In genomic region chr11:109414802-109415201, GRCm38 (mm10) we compare ENCODE assay signal across 28 mouse cellular contexts. TPM values are rescaled to one million over a fixed set of nuclear protein-coding genes. Genes with fewer than 3 reads are reported as not detected.
DNase-seq lines count a peak whose midpoint lies in the region; ATAC-seq lines count a peak whose summit lies in the region.
"Had no signal": no experiment of that assay in that cellular context is flagged by ENCODE, and none has a peak within 500 bp of the region (broad histone marks: within the 10 kb centered on the region; RNA-seq: fewer than 3 reads in every experiment).

No protein-coding gene starts in this region.

- peak overlapping the region; percentile 46 for H3K27ac ChIP-seq in macrophage
- H3K27ac ChIP-seq: embryonic facial prominence, embryonic 13.5 days; embryonic facial prominence, embryonic 15.5 days; forebrain, embryonic 10.5 days; forebrain, embryonic 12.5 days had no signal

- H3K27me3 ChIP-seq in megakaryocyte, embryonic 14.5 days (replicated peaks), result peaks cover 4% of the 10 kb centered on the region
- H3K27me3 ChIP-seq: embryonic facial prominence, embryonic 15.5 days; forebrain, embryonic 12.5 days had no signal

- intact Hi-C loops in heart, postnatal 14 days (cut with DNase I), result loop anchor here (5.0 kb wide), 1 partner anchor 38 kb away; no protein-coding TSS in a partner anchor

- no peak for ATAC-seq in megakaryocyte, adult 5-6 weeks (ENCODE audit: poor library complexity, severe bottlenecking)
- ATAC-seq in granulocyte monocyte progenitor cell, adult 5-6 weeks (replicated peaks; ENCODE audit: poor library complexity, severe bottlenecking), result peak; percentile 70
- ATAC-seq: forebrain, embryonic 14.5 days; forebrain, embryonic 16.5 days had no signal

- peaks cover 6% of the 10 kb centered on the region for H3K9me3 ChIP-seq in megakaryocyte, embryonic 14.5 days
- H3K9me3 ChIP-seq: embryonic facial prominence, embryonic 13.5 days; embryonic facial prominence, embryonic 15.5 days; forebrain, embryonic 10.5 days; forebrain, embryonic 12.5 days had no signal

- H3K4me1 ChIP-seq in megakaryocyte, embryonic 14.5 days, result peaks cover 54% of the 10 kb centered on the region
- H3K4me1 ChIP-seq: embryonic facial prominence, embryonic 13.5 days; embryonic facial prominence, embryonic 15.5 days had no signal

- 54% methylated on average over 5 of the region's 5 CpGs for WGBS in macrophage (ENCODE audit: missing documents)

- peaks cover 12% of the 10 kb centered on the region for H3K79me2 ChIP-seq in macrophage (ENCODE audit: inconsistent target)

- H3K36me3 ChIP-seq in megakaryocyte, embryonic 14.5 days (replicated peaks; ENCODE audit: low read length), result no peaks in the 10 kb centered on the region
- H3K36me3 ChIP-seq in macrophage (ENCODE audit: inconsistent target), result no peaks in the 10 kb centered on the region
- H3K36me3 ChIP-seq: embryonic facial prominence, embryonic 13.5 days; embryonic facial prominence, embryonic 15.5 days; forebrain, embryonic 10.5 days; forebrain, embryonic 12.5 days had no signal

- DNase-seq in cerebellum, postnatal 14 days, result no peak
- no peak for DNase-seq in cerebellum, adult 9-11 months
- no peak for DNase-seq in heart, postnatal 14 days
- DNase-seq: adrenal gland, adult 2 months; adrenal gland, postnatal 14 days; adrenal gland, postnatal 36 days; cerebellum, adult 11 months; cerebellum, adult 18-20 months; cerebellum, adult 8-10 months; cerebellum, postnatal 10 days; cerebellum, postnatal 36 days; embryo, embryonic 11 days had no signal

- H3K4me3 ChIP-seq in megakaryocyte, embryonic 14.5 days (replicated peaks), result peak overlapping the region; percentile 1
- H3K4me3 ChIP-seq in macrophage (ENCODE audit: inconsistent target), result no peak overlapping the region
- H3K4me3 ChIP-seq: embryonic facial prominence, embryonic 13.5 days; embryonic facial prominence, embryonic 15.5 days; erythroblast, embryonic 14.5 days; forebrain, embryonic 10.5 days; forebrain, embryonic 12.5 days had no signal

RNA-seq across cellular contexts. Expression of gene 9930022D16Rik, which starts 1.1 kb away (rescaled TPM):
- polyA plus RNA-seq in megakaryocyte, embryonic 14.5 days (2012; ENCODE audit: insufficient read depth, low replicate concordance), result not detected in 2 replicates
- 0.07 TPM in 1 of 2 replicates, not detected in the other for total RNA-seq in megakaryocyte, adult 5-6 weeks (2015)
- total RNA-seq in megakaryocyte, adult 5-6 weeks (2017), result 0.08 TPM in 1 of 2 replicates, not detected in the other
- total RNA-seq in granulocyte monocyte progenitor cell, adult 5-6 weeks (2014; fragmentation: Nextera tagmentation), result not detected in 2 replicates
- not detected in 2 replicates for total RNA-seq in granulocyte monocyte progenitor cell, adult 5-6 weeks (2017)
- total RNA-seq in macrophage (2018; cell fraction: chromatin; rRNA removed), result 10 to 100 TPM in 16 of 26 experiments, 1 to 10 TPM in 10; 4.7 to 50.1 (median 11.3) TPM
- 1 to 10 TPM in 3 of 26 experiments, under 1 TPM in 23; 0.04 to 2.1 (median 0.42) TPM for total RNA-seq in macrophage (2018; cell fraction: cytosol; rRNA removed)
- 10 to 100 TPM in 19 of 26 experiments, 1 to 10 TPM in 7; 5.1 to 42.5 (median 15.9) TPM for total RNA-seq in macrophage (2018; cell fraction: nucleus; rRNA removed)
- polyA plus RNA-seq in macrophage (2018), result 0.28 to 1.1 TPM (median 0.40 TPM) in 3 replicates
- not detected for total RNA-seq in heart, postnatal 14 days (2021)
- total RNA-seq: adrenal gland, adult 2 months; adrenal gland, postnatal 14 days; adrenal gland, postnatal 36 days; common myeloid progenitor, adult 5-6 weeks; ES-E14 had no signal
- polyA plus RNA-seq: adrenal gland, adult 2 months; brain, embryonic 14.5 days; C2C12; embryonic facial prominence, embryonic 11.5 days; embryonic facial prominence, embryonic 13.5 days; embryonic facial prominence, embryonic 15.5 days; forebrain, embryonic 10.5 days; forebrain, embryonic 12.5 days; forebrain, embryonic 14.5 days; forebrain, embryonic 16.5 days had no signal

RNA-seq across cellular contexts. Expression of gene Amz2, which starts 10.9 kb away (rescaled TPM):
- 2.9 and 3.9 TPM in 2 replicates for polyA plus RNA-seq in megakaryocyte, embryonic 14.5 days (2012; ENCODE audit: insufficient read depth, low replicate concordance)
- 19.2 and 26.5 TPM in 2 replicates for total RNA-seq in megakaryocyte, adult 5-6 weeks (2015)
- total RNA-seq in megakaryocyte, adult 5-6 weeks (2017), result 51.3 and 51.7 TPM in 2 replicates
- total RNA-seq in granulocyte monocyte progenitor cell, adult 5-6 weeks (2014; fragmentation: Nextera tagmentation), result 38.0 and 41.1 TPM in 2 replicates
- 37.5 and 49.5 TPM in 2 replicates for total RNA-seq in granulocyte monocyte progenitor cell, adult 5-6 weeks (2017)
- total RNA-seq in macrophage (2018; cell fraction: chromatin; rRNA removed), result 10 to 100 TPM; 25.6 to 95.9 (median 56.5) TPM
- 10 to 100 TPM; 24.6 to 33.2 (median 29.0) TPM for total RNA-seq in macrophage (2018; cell fraction: cytosol; rRNA removed)
- 10 to 100 TPM; 32.1 to 79.2 (median 45.3) TPM for total RNA-seq in macrophage (2018; cell fraction: nucleus; rRNA removed)
- 22.7 to 28.5 TPM (median 22.9 TPM) in 3 replicates for polyA plus RNA-seq in macrophage (2018)
- 10 to 100 TPM; 42.5 to 46.1 TPM for total RNA-seq in heart, postnatal 14 days (2021)

RNA-seq across cellular contexts. Expression of gene Gna13, which starts 52.2 kb away (rescaled TPM):
- 42.6 and 60.8 TPM in 2 replicates for polyA plus RNA-seq in megakaryocyte, embryonic 14.5 days (2012; ENCODE audit: insufficient read depth, low replicate concordance)
- total RNA-seq in megakaryocyte, adult 5-6 weeks (2015), result 59.5 and 61.2 TPM in 2 replicates
- 54.2 and 57.3 TPM in 2 replicates for total RNA-seq in megakaryocyte, adult 5-6 weeks (2017)
- total RNA-seq in granulocyte monocyte progenitor cell, adult 5-6 weeks (2014; fragmentation: Nextera tagmentation), result 34.6 and 38.5 TPM in 2 replicates
- 40.6 and 43.5 TPM in 2 replicates for total RNA-seq in granulocyte monocyte progenitor cell, adult 5-6 weeks (2017)
- total RNA-seq in macrophage (2018; cell fraction: chromatin; rRNA removed), result 100 to 1,000 TPM in 21 of 26 experiments, 10 to 100 TPM in 5; 69.8 to 341 (median 149) TPM
- total RNA-seq in macrophage (2018; cell fraction: cytosol; rRNA removed), result 100 to 1,000 TPM; 138 to 379 (median 169) TPM
- total RNA-seq in macrophage (2018; cell fraction: nucleus; rRNA removed), result 100 to 1,000 TPM; 113 to 469 (median 244) TPM
- 52.2 to 84.3 TPM (median 79.7 TPM) in 3 replicates for polyA plus RNA-seq in macrophage (2018)
- total RNA-seq in heart, postnatal 14 days (2021), result 10 to 100 TPM; 37.6 to 38.4 TPM

RNA-seq across cellular contexts. Expression of gene Arsg, which starts 58.4 kb away (rescaled TPM):
- 0.88 TPM in 1 of 2 replicates, not detected in the other for polyA plus RNA-seq in megakaryocyte, embryonic 14.5 days (2012; ENCODE audit: insufficient read depth, low replicate concordance)
- 4.9 and 6.2 TPM in 2 replicates for total RNA-seq in megakaryocyte, adult 5-6 weeks (2015)
- total RNA-seq in megakaryocyte, adult 5-6 weeks (2017), result 6.2 and 7.5 TPM in 2 replicates
- total RNA-seq in granulocyte monocyte progenitor cell, adult 5-6 weeks (2014; fragmentation: Nextera tagmentation), result 1.4 and 2.1 TPM in 2 replicates
- 1.5 and 1.6 TPM in 2 replicates for total RNA-seq in granulocyte monocyte progenitor cell, adult 5-6 weeks (2017)
- 10 to 100 TPM; 10.1 to 29.8 (median 19.5) TPM for total RNA-seq in macrophage (2018; cell fraction: chromatin; rRNA removed)
- total RNA-seq in macrophage (2018; cell fraction: cytosol; rRNA removed), result 1 to 10 TPM; 1.9 to 5.1 (median 3.2) TPM
- total RNA-seq in macrophage (2018; cell fraction: nucleus; rRNA removed), result 10 to 100 TPM in 17 of 26 experiments, 1 to 10 TPM in 9; 6.0 to 20.6 (median 11.4) TPM
- 2.1 to 3.4 TPM (median 2.5 TPM) in 3 replicates for polyA plus RNA-seq in macrophage (2018)
- total RNA-seq in heart, postnatal 14 days (2021), result 1 to 10 TPM; 2.7 to 2.8 TPM

RNA-seq across cellular contexts. Expression of gene Slc16a6, which starts 58.6 kb away (rescaled TPM):
- polyA plus RNA-seq in megakaryocyte, embryonic 14.5 days (2012; ENCODE audit: insufficient read depth, low replicate concordance), result 23.4 and 34.7 TPM in 2 replicates
- total RNA-seq in megakaryocyte, adult 5-6 weeks (2015), result 27.4 and 27.6 TPM in 2 replicates
- total RNA-seq in megakaryocyte, adult 5-6 weeks (2017), result 10.5 and 14.7 TPM in 2 replicates
- 41.4 and 42.6 TPM in 2 replicates for total RNA-seq in granulocyte monocyte progenitor cell, adult 5-6 weeks (2014; fragmentation: Nextera tagmentation)
- 14.9 and 16.6 TPM in 2 replicates for total RNA-seq in granulocyte monocyte progenitor cell, adult 5-6 weeks (2017)
- total RNA-seq in macrophage (2018; cell fraction: chromatin; rRNA removed), result 100 to 1,000 TPM in 25 of 26 experiments, 10 to 100 TPM in 1; 68.8 to 273 (median 190) TPM
- 100 to 1,000 TPM in 5 of 26 experiments, 10 to 100 TPM in 21; 41.7 to 127 (median 76.9) TPM for total RNA-seq in macrophage (2018; cell fraction: cytosol; rRNA removed)
- 100 to 1,000 TPM in 25 of 26 experiments, 10 to 100 TPM in 1; 85.2 to 241 (median 194) TPM for total RNA-seq in macrophage (2018; cell fraction: nucleus; rRNA removed)
- 42.9 to 88.7 TPM (median 63.5 TPM) in 3 replicates for polyA plus RNA-seq in macrophage (2018)
- total RNA-seq in heart, postnatal 14 days (2021), result 1 to 10 TPM; 7.3 to 7.7 TPM
